Mouse (Mus musculus) hindbrain, embryonic 12.5 days (tissue): ENCODE data around the gene Bcl2l10. TPM values are rescaled to one million over a fixed set of nuclear protein-coding genes. Genes with fewer than 3 reads are reported as not detected.
"Not testable (repeated sequence)": the region's sequence is repeated elsewhere in the genome, so short reads cannot be mapped to it uniquely, and the experiment has no call there.

Experiments
- ATAC-seq: fragments of 200-750 bp; cut with Nextera tagmentation; 2 replicates; pipeline ENCODE4 v1.8.0; 2017; ENCODE audit warnings: moderate TSS enrichment; ENCODE audit not compliant: low FRiP score
- H3K27ac ChIP-seq: fragments of 300-500 bp; sonication (generic); 2 replicates; pipeline ENCODE4 v1.5.1; 2016; ENCODE audit warnings: mild to moderate bottlenecking
- H3K27me3 ChIP-seq: fragments of 300-500 bp; sonication (generic); 2 replicates; pipeline ENCODE4 v1.6.1; 2016; ENCODE audit warnings: mild to moderate bottlenecking
- H3K36me3 ChIP-seq: fragments of 300-500 bp; sonication (generic); 2 replicates; pipeline ENCODE4 v1.6.1; 2016; ENCODE audit warnings: mild to moderate bottlenecking
- H3K4me1 ChIP-seq: fragments of 300-500 bp; sonication (generic); 2 replicates; pipeline ENCODE4 v1.6.1; 2016
- H3K4me2 ChIP-seq: fragments of 300-500 bp; sonication (generic); replicated peaks from 2 replicates; pipeline ENCODE4 v1.6.1; 2016; ENCODE audit warnings: mild to moderate bottlenecking
- H3K4me3 ChIP-seq: fragments of 300-500 bp; sonication (generic); 2 replicates; pipeline ENCODE4 v1.5.1; 2016; ENCODE audit warnings: mild to moderate bottlenecking
- H3K9ac ChIP-seq: fragments of 300-500 bp; sonication (generic); 2 replicates; pipeline ENCODE4 v1.6.1; 2016; ENCODE audit warnings: mild to moderate bottlenecking, moderate library complexity
- H3K9me3 ChIP-seq: fragments of 300-500 bp; sonication (generic); replicated peaks from 2 replicates; pipeline ENCODE4 v1.6.1; 2016; ENCODE audit warnings: mild to moderate bottlenecking
- WGBS: fragments of 180-500 bp; shearing (Covaris S2); methylation state at CpG from one replicate; pipeline ENCODE4 v1.1.7; 2016; 5-methylcytosine and 5-hydroxymethylcytosine counted together
- polyA plus RNA-seq: library from polyadenylated mRNA; unstranded; fragments of >200 nt; fragmentation: Nextera tagmentation; extraction: Ambion mirVana; gene quantifications from 2 replicates; pipeline ENCODE4 v1.2.1, GENCODE M21; 2016

The Bcl2l10 gene
- polyA plus RNA-seq, 1 experiment from 2014 or later, result not detected

- no peaks in the 10 kb centered on the region for H3K4me1 ChIP-seq
- no peaks in the 10 kb centered on the region for H3K27me3 ChIP-seq
- peaks cover 19% of the 10 kb centered on the region; the same call in 1 of the 2 replicates for H3K36me3 ChIP-seq
- no peaks in the 10 kb centered on the region for H3K9me3 ChIP-seq
- H3K4me3 ChIP-seq, result no peak overlapping the region
- H3K9ac ChIP-seq, result no peak overlapping the region
- 62% methylated on average over 3 of the region's 3 CpGs for WGBS
- H3K27ac ChIP-seq, result no peak overlapping the region
- ATAC-seq, result no peak
- no peak overlapping the region for H3K4me2 ChIP-seq
These were observed 1.1 kb downstream of the Bcl2l10 start for GRCm38 (mm10) chr9:75348641-75349040.

GRCm38 (mm10) chr9:75353094-75353493 lies 5.5 kb downstream of the Bcl2l10 start:
- H3K4me3 ChIP-seq, result no peak overlapping the region
- H3K27ac ChIP-seq, result no peak overlapping the region
- no peak overlapping the region for H3K4me2 ChIP-seq
- no peaks in the 10 kb centered on the region for H3K36me3 ChIP-seq
- 79% methylated on average over 8 of the region's 8 CpGs for WGBS
- no peaks in the 10 kb centered on the region for H3K27me3 ChIP-seq
- H3K9ac ChIP-seq, result no peak overlapping the region
- no peaks in the 10 kb centered on the region for H3K9me3 ChIP-seq
- ATAC-seq, result no peak
- no peaks in the 10 kb centered on the region for H3K4me1 ChIP-seq

GRCm38 (mm10) chr9:75355783-75356182 lies 8.2 kb downstream of the Bcl2l10 start:
- Histone ChIP-seq H3K4me2 (no peak overlapping the region), H3K27me3 (no peaks in the 10 kb centered on the region), H3K9ac (no peak overlapping the region), H3K9me3 (no peaks in the 10 kb centered on the region), H3K27ac (no peak overlapping the region), H3K4me1 (no peaks in the 10 kb centered on the region), H3K4me3 (no peak overlapping the region), H3K36me3 (no peaks in the 10 kb centered on the region)
- WGBS, result 84% methylated on average over 4 of the region's 4 CpGs
- no peak for ATAC-seq

GRCm38 (mm10) chr9:75357087-75357654 lies 9.6 kb downstream of the Bcl2l10 start:
- no peaks in the 10 kb centered on the region for H3K27me3 ChIP-seq
- 88% methylated on average over 9 of the region's 9 CpGs for WGBS
- no peak for ATAC-seq
- no peak overlapping the region for H3K27ac ChIP-seq
- no peak overlapping the region for H3K4me2 ChIP-seq
- H3K9me3 ChIP-seq, result no peaks in the 10 kb centered on the region
- H3K4me1 ChIP-seq, result no peaks in the 10 kb centered on the region
- no peak overlapping the region for H3K4me3 ChIP-seq
- H3K9ac ChIP-seq, result no peak overlapping the region
- no peaks in the 10 kb centered on the region for H3K36me3 ChIP-seq

DNA sequence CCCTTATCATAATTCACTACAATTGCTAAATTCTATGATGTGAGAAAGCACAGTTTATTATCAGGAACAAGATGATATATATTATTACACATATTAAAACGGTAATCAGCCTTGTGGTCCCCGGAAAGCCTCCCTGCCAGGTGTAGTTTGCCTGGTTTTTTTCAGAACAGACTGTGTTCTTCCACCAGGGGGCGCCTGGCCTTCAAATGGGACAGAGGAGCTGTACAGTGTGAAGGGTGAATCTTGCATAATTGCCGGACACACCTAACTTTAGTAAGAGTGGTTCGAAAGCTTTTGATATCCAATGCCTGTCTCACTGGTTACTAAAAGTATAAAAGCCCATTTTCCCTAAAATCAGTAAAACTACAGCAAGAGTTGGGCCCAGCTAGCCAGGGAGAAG lies 14.1 kb downstream of the Bcl2l10 start:
- Histone ChIP-seq H3K36me3 (no peaks in the 10 kb centered on the region), H3K9me3 (no peaks in the 10 kb centered on the region), H3K27me3 (no peaks in the 10 kb centered on the region), H3K4me1 (no peaks in the 10 kb centered on the region), H3K9ac (no peak overlapping the region), H3K4me3 (no peak overlapping the region), H3K27ac (no peak overlapping the region), H3K4me2 (no peak overlapping the region)
- 48% methylated on average over 5 of the region's 5 CpGs for WGBS
- no peak for ATAC-seq

DNA sequence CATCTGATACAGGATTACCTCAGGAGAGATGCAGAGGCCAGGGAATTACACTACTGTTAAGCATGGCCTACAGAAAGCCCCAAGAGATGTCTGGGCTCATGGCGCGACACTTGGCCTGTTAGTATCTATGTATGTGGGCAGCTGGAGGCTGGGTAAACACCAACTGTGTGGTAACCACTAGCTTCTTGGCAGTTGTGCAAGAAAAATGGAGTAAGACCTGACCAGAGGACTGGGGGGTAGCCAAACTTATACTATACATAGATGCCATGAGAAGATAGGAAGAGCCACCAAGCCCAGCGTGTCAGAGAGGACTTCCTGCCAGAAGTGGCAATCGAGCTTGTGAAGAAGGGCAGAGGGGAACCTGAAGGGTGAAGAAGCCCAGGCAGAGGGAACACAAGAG lies 14.6 kb downstream of the Bcl2l10 start:
- no peaks in the 10 kb centered on the region for H3K27me3 ChIP-seq
- H3K27ac ChIP-seq, result no peak overlapping the region
- H3K4me3 ChIP-seq, result no peak overlapping the region
- no peak for ATAC-seq
- no peaks in the 10 kb centered on the region for H3K4me1 ChIP-seq
- no peaks in the 10 kb centered on the region for H3K9me3 ChIP-seq
- no peak overlapping the region for H3K9ac ChIP-seq
- H3K36me3 ChIP-seq, result no peaks in the 10 kb centered on the region
- H3K4me2 ChIP-seq, result no peak overlapping the region
- 91% methylated on average over 4 of the region's 4 CpGs for WGBS

GRCm38 (mm10) chr9:75363001-75363400 lies 15.4 kb downstream of the Bcl2l10 start:
- H3K4me3 ChIP-seq, result no peak overlapping the region
- no peak overlapping the region for H3K27ac ChIP-seq
- H3K36me3 ChIP-seq, result no peaks in the 10 kb centered on the region
- no peaks in the 10 kb centered on the region for H3K27me3 ChIP-seq
- 81% methylated on average over 5 of the region's 5 CpGs for WGBS
- no peaks in the 10 kb centered on the region for H3K4me1 ChIP-seq
- H3K9me3 ChIP-seq, result no peaks in the 10 kb centered on the region
- ATAC-seq, result no peak
- H3K4me2 ChIP-seq, result no peak overlapping the region
- no peak overlapping the region for H3K9ac ChIP-seq

- not testable (repeated sequence) for H3K36me3 ChIP-seq, H3K4me3 ChIP-seq, H3K27ac ChIP-seq, ATAC-seq, H3K9ac ChIP-seq, H3K4me2 ChIP-seq, H3K4me1 ChIP-seq, H3K9me3 ChIP-seq, H3K27me3 ChIP-seq
- WGBS, result 73% methylated on average over 7 of the region's 7 CpGs
These were observed 16.1 kb downstream of the Bcl2l10 start for GRCm38 (mm10) chr9:75363702-75364101.

GRCm38 (mm10) chr9:75365195-75365594 lies 17.6 kb downstream of the Bcl2l10 start:
- Histone ChIP-seq H3K9ac (no peak overlapping the region), H3K27me3 (no peaks in the 10 kb centered on the region), H3K4me2 (no peak overlapping the region), H3K4me1 (no peaks in the 10 kb centered on the region), H3K36me3 (no peaks in the 10 kb centered on the region), H3K9me3 (0 out of 2 replicates have a peak, but pooled peaks cover 2% of the 10 kb centered on the region), H3K4me3 (no peak overlapping the region), H3K27ac (no peak overlapping the region)
- 84% methylated on average over 4 of the region's 4 CpGs for WGBS
- no peak for ATAC-seq

GRCm38 (mm10) chr9:75366191-75366590 lies 18.6 kb downstream of the Bcl2l10 start:
- Histone ChIP-seq H3K4me2 (no peak overlapping the region), H3K9me3 (peaks cover 7% of the 10 kb centered on the region; the same call in 1 of the 2 replicates), H3K27ac (no peak overlapping the region), H3K27me3 (no peaks in the 10 kb centered on the region), H3K4me3 (no peak overlapping the region), H3K4me1 (no peaks in the 10 kb centered on the region), H3K36me3 (no peaks in the 10 kb centered on the region), H3K9ac (no peak overlapping the region)
- ATAC-seq, result no peak
- WGBS, result 82% methylated on average over 5 of the region's 5 CpGs

- H3K9me3 ChIP-seq, result peaks cover 7% of the 10 kb centered on the region; the same call in 1 of the 2 replicates
- no peaks in the 10 kb centered on the region for H3K4me1 ChIP-seq
- no peaks in the 10 kb centered on the region for H3K27me3 ChIP-seq
- H3K9ac ChIP-seq, result no peak overlapping the region
- no peak overlapping the region for H3K27ac ChIP-seq
- H3K4me3 ChIP-seq, result no peak overlapping the region
- ATAC-seq, result no peak
- 87% methylated on average over 3 of the region's 3 CpGs for WGBS
- no peak overlapping the region for H3K4me2 ChIP-seq
- no peaks in the 10 kb centered on the region for H3K36me3 ChIP-seq
These were observed 21.2 kb downstream of the Bcl2l10 start for GRCm38 (mm10) chr9:75368779-75369178.

GRCm38 (mm10) chr9:75375606-75376005 lies 28.0 kb downstream of the Bcl2l10 start:
- Histone ChIP-seq H3K9ac (no peak overlapping the region), H3K4me3 (no peak overlapping the region), H3K27ac (no peak overlapping the region), H3K27me3 (no peaks in the 10 kb centered on the region), H3K9me3 (peaks cover under 1% of the 10 kb centered on the region; the same call in 1 of the 2 replicates), H3K4me2 (no peak overlapping the region), H3K36me3 (no peaks in the 10 kb centered on the region), H3K4me1 (no peaks in the 10 kb centered on the region)
- WGBS, result 96% methylated on average over 9 of the region's 9 CpGs
- no peak for ATAC-seq

GRCm38 (mm10) chr9:75376428-75376827 lies 28.9 kb downstream of the Bcl2l10 start:
- H3K27ac ChIP-seq, result no peak overlapping the region
- 68% methylated on average over 1 of the region's 1 CpGs for WGBS
- no peak for ATAC-seq

More at GRCm38 (mm10) chr9:75376428-75376827, 28.9 kb downstream of the Bcl2l10 start:
- H3K4me1 ChIP-seq, result no peaks in the 10 kb centered on the region
- no peak overlapping the region for H3K9ac ChIP-seq
- H3K9me3 ChIP-seq, result no peaks in the 10 kb centered on the region
- H3K4me3 ChIP-seq, result no peak overlapping the region
- H3K36me3 ChIP-seq, result no peaks in the 10 kb centered on the region
- no peaks in the 10 kb centered on the region for H3K27me3 ChIP-seq
- no peak overlapping the region for H3K4me2 ChIP-seq
